Mouse (Mus musculus) myocyte (in vitro differentiated cells): ENCODE measurements at regions not wholly inside any gene's neighbourhood (a gene's known extent, or its start where the extent isn't known, plus 50 kb on each side); places are given as distances from the start of the nearest gene placed in this dataset.

Experiments used
- H3K27me3 ChIP-seq: one replicate; pipeline ENCODE4 v1.6.1; 2011; ENCODE audit not compliant: control insufficient read depth, insufficient read depth, insufficient read length
- H3K36me3 ChIP-seq: one replicate; pipeline ENCODE4 v1.6.1; 2011; ENCODE audit not compliant: control insufficient read depth, insufficient read depth
- H3K4me2 ChIP-seq: one replicate; pipeline ENCODE4 v1.6.1; 2011; ENCODE audit warnings: low read depth, control low read depth
- H3K4me3 ChIP-seq: one replicate; pipeline ENCODE4 v1.5.1; 2011; ENCODE audit warnings: mild to moderate bottlenecking, control low read depth, moderate library complexity
- H3K79me2 ChIP-seq: one replicate; pipeline ENCODE4 v1.6.1; 2011; ENCODE audit not compliant: control insufficient read depth, insufficient read depth
- H3ac ChIP-seq: one replicate; pipeline ENCODE4 v1.6.1; 2011; ENCODE audit not compliant: control insufficient read depth, insufficient read length
- E2F4 ChIP-seq: IDR thresholded peaks from one replicate; pipeline ENCODE4 v1.6.1; 2011; ENCODE audit warnings: mild to moderate bottlenecking, control low read depth, moderate library complexity; ENCODE audit not compliant: insufficient read depth
- MAX ChIP-seq: IDR thresholded peaks from one replicate; pipeline ENCODE4 v1.6.1; 2011; ENCODE audit warnings: low read depth, mild to moderate bottlenecking, control low read depth
- MYOD1 ChIP-seq, 3 experiments: IDR thresholded peaks; one replicate each; pipeline ENCODE4 v1.6.1; 2011; ENCODE audit warnings: control low read depth in 2 of 3, low read depth in 2 of 3, mild to moderate bottlenecking in 2 of 3, moderate library complexity in 1 of 3; ENCODE audit not compliant: insufficient read length in 2 of 3, control insufficient read depth in 1 of 3
- POLR2A ChIP-seq: IDR thresholded peaks from one replicate; pipeline ENCODE4 v1.6.1; 2011; ENCODE audit warnings: low read depth, mild to moderate bottlenecking, control low read depth, moderate library complexity; ENCODE audit not compliant: insufficient read length
- POLR2AphosphoS2 ChIP-seq: IDR thresholded peaks from one replicate; pipeline ENCODE4 v1.6.1; 2011; ENCODE audit warnings: low read depth, control low read depth; ENCODE audit not compliant: insufficient read length
- REST ChIP-seq: IDR thresholded peaks from one replicate; pipeline ENCODE4 v1.6.1; 2011; ENCODE audit warnings: mild to moderate bottlenecking, control low read depth, moderate library complexity; ENCODE audit not compliant: insufficient read depth, insufficient read length
- SRF ChIP-seq: IDR thresholded peaks from one replicate; pipeline ENCODE4 v1.6.1; 2011; ENCODE audit warnings: low read depth; ENCODE audit not compliant: control insufficient read depth, insufficient read length
- TCF12 ChIP-seq: IDR thresholded peaks from one replicate; pipeline ENCODE4 v1.6.1; 2011; ENCODE audit warnings: mild to moderate bottlenecking, control low read depth; ENCODE audit not compliant: poor library complexity, insufficient read depth, severe bottlenecking
- TCF3 ChIP-seq: IDR thresholded peaks from one replicate; pipeline ENCODE4 v1.6.1; 2011; ENCODE audit warnings: low read depth, control low read depth; ENCODE audit not compliant: insufficient read length
- USF1 ChIP-seq: IDR thresholded peaks from one replicate; pipeline ENCODE4 v1.6.1; 2011; ENCODE audit warnings: low read depth, mild to moderate bottlenecking, control low read depth, moderate library complexity

DNA sequence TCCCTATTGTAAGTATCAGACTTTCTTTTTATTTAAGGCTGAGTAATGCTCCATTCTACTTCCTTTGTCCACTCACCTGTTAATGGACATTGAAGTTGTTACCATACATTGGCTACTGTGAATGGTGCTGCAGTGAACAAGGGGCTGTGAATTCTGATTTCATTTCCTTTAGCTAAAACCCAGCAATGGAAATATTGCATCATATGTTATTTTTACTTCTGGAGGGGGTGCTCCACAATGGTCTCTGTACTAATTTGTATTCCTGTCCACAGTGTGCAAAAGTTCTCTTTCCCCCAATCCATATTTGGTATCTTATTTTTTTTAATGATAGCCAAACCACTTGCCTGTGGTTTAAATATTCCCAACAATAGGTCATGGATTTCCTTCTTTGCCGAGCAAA, 137.0 kb downstream of the Pax1 start:
- no peak overlapping the region for H3K4me3 ChIP-seq
- H3K27me3 ChIP-seq, result no peaks in the 10 kb centered on the region
- no peaks in the 10 kb centered on the region for H3K36me3 ChIP-seq
- no peak overlapping the region for H3ac ChIP-seq
- TF ChIP-seq TCF12, result no peak
- TF ChIP-seq POLR2AphosphoS2, result no peak
- no peak for TF ChIP-seq POLR2A
- TF ChIP-seq USF1, result no peak
- H3K4me2 ChIP-seq, result no peak overlapping the region
- no peaks in the 10 kb centered on the region for H3K79me2 ChIP-seq

DNA sequence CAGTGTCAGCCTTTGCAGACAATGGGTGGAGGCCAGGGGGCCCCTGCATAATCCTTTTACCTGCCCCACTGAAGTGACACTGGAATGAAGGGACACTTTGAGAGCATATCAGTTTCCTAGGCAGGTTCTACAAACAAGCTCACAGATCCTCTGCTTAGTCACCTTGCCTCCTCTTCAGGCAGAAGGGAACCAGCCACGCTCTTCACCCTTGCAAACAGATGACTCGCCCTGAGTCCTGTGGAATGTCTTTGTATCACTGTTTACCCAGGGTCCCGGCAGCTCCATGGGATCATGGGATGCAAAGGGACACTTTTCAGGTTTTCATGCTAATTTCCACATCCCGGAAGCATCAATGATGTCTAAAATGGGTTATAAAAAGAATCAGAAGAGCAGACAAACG, 94.2 kb downstream of the Pax1 start:
- no peaks in the 10 kb centered on the region for H3K27me3 ChIP-seq
- no peaks in the 10 kb centered on the region for H3K36me3 ChIP-seq
- H3K4me2 ChIP-seq, result no peak overlapping the region
- H3ac ChIP-seq, result no peak overlapping the region
- TF ChIP-seq POLR2AphosphoS2 (no peak), MYOD1 (IDR thresholded peaks at IDR 0.05; ENCODE audit: control insufficient read depth in 1 of 3, insufficient read length in 2 of 3, low read depth in 2 of 3) (no peak), USF1 (no peak), TCF12 (no peak), E2F4 (no peak), POLR2A (no peak), TCF3 (no peak), MAX (no peak), REST (no peak)
- H3K79me2 ChIP-seq, result no peaks in the 10 kb centered on the region
- H3K4me3 ChIP-seq, result no peak overlapping the region

DNA sequence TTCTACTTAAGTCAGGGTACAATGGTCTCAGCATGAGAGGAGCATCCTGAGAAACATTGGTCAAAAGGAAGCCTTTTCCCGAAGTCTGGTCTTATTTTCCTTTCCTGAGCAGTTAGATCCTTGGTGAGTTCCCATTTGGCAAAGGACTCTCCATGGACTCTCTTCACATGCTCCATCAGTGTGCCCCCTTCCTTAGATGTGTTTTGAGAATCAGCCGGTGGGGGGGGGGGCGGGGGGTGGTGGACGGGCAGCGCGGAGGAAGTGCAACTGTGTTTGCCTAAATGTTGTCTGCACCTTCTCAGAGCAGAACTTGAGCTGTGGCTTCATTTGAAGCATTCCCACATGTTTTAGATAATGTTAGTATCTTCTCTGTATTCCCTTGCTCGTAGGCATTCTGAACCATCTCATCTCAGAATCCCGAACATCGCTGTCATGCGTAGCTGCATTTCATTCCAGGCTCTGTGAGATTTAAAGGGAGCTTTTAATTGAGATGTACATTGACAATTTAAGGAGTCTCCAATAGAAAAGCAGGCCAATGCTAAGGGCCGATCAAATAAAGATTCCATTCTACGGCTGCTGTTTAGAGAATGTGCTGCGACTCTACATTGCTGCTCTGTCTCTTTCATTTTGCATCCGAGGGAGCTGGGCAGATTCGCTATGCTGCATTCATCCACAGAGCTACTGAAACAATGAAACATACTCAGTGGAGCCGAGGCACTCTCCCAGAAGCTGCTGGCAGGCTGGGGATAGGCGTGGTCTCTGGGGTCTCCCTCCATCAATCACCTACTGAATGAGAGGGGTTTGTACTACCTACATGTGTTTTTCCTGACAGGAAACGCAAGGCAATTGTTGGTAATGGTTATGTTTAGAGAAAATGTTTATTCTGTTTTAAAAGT, 92.9 kb downstream of the Pax1 start:
- Histone ChIP-seq H3K4me2 (peak overlapping the region; percentile 18), H3K36me3 (no peaks in the 10 kb centered on the region), H3ac (no peak overlapping the region), H3K4me3 (no peak overlapping the region), H3K27me3 (no peaks in the 10 kb centered on the region), H3K79me2 (no peaks in the 10 kb centered on the region)
- no peak for TF ChIP-seq MAX
- no peak for TF ChIP-seq SRF
